Mouse (Mus musculus) forebrain, embryonic 15.5 days (tissue): ENCODE data around the gene Naa35. TPM values are rescaled to one million over a fixed set of nuclear protein-coding genes. Genes with fewer than 3 reads are reported as not detected.

Source experiments
- ATAC-seq: fragments of 200-750 bp; cut with Nextera tagmentation; replicated peaks from 2 replicates; pipeline ENCODE4 v1.8.0; 2017; ENCODE audit warnings: mild to moderate bottlenecking, moderate TSS enrichment, moderate library complexity
- H3K27ac ChIP-seq: fragments of 300-500 bp; sonication (generic); replicated peaks from 2 replicates; pipeline ENCODE4 v1.5.1; 2015; ENCODE audit warnings: mild to moderate bottlenecking, inconsistent platforms
- H3K27me3 ChIP-seq: fragments of 300-500 bp; sonication (generic); 2 replicates; pipeline ENCODE4 v1.6.1; 2015; ENCODE audit warnings: inconsistent platforms
- H3K36me3 ChIP-seq: fragments of 300-500 bp; sonication (generic); 2 replicates; pipeline ENCODE4 v1.6.1; 2015; ENCODE audit warnings: mild to moderate bottlenecking, inconsistent platforms
- H3K4me1 ChIP-seq: fragments of 300-500 bp; sonication (generic); 2 replicates; pipeline ENCODE4 v1.6.1; 2015; ENCODE audit warnings: inconsistent platforms
- H3K4me2 ChIP-seq: fragments of 300-500 bp; sonication (generic); replicated peaks from 2 replicates; pipeline ENCODE4 v1.6.1; 2015; ENCODE audit warnings: mild to moderate bottlenecking, inconsistent platforms
- H3K4me3 ChIP-seq: fragments of 300-500 bp; sonication (generic); 2 replicates; pipeline ENCODE4 v1.5.1; 2015; ENCODE audit warnings: mild to moderate bottlenecking, inconsistent platforms
- H3K9ac ChIP-seq: fragments of 300-500 bp; sonication (generic); replicated peaks from 2 replicates; pipeline ENCODE4 v1.6.1; 2015; ENCODE audit warnings: mild to moderate bottlenecking, inconsistent platforms
- H3K9me3 ChIP-seq: fragments of 300-500 bp; sonication (generic); 2 replicates; pipeline ENCODE4 v1.6.1; 2016; ENCODE audit warnings: inconsistent platforms
- WGBS: fragments of 180-500 bp; shearing (Covaris S2); methylation state at CpG from one replicate; pipeline ENCODE4 v1.1.7; 2015; ENCODE audit warnings: mixed read lengths; 5-methylcytosine and 5-hydroxymethylcytosine counted together
- polyA plus RNA-seq: library from polyadenylated mRNA; unstranded; fragments of >200 nt; fragmentation: Nextera tagmentation; extraction: Ambion mirVana; gene quantifications from 2 replicates; pipeline ENCODE4 v1.2.1, GENCODE M21; 2015

Gene Naa35
- polyA plus RNA-seq, 1 experiment from 2014 or later = 161 TPM

DNA sequence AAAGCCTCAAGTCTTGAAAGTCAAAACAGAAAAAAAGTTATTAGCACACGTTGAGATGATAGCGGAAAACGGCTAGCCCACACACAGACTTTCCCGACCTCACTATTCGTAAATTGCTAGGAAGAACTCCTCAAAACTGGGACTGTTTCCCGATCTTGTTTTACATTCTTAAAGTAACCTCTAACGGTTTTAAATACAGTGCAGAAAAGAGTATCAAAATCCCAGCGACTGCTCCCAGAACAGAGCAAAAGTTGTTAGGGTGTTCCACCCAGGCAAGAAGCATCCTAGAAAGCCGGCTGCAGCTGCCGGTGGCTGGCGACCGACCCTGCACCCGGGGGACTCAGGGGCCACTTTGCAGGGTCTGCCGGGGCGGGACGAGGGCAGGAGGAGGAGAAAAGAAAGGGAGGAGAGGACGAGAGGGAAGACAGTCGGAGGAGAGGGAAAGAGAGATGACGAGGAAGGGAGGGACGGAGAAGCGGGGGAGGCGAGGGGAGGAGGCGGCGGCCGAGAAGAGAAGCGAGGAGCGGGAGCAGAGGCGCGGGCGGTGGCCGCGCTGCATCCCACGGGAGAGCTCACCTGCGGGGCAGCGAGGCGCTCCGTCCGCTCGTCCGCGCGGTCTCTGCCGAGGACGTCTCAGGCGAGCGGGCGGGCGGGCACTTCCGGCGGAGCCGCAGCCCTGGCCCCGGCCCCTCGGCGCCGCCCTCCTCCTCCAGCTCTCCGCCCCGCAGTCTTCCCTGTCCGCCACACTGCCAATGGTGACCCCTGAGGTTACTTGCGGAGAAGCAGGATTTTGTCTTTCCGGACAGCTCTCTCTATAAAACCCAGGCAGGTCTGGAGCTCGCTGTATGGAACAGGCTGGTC is 90.3 kb downstream of the Naa35 start, which contains the start of gene Golm1:
Gene Golm1, minus strand, starts transcription at position 661 of the 861 bp plus-strand sequence.
- H3K4me2 ChIP-seq = peak within 1 kb of the TSS; percentile 80
- peak; percentile 75 for ATAC-seq
- peak within 1 kb of the TSS; percentile 88 for H3K27ac ChIP-seq
- H3K4me1 ChIP-seq = peaks cover 29% of the 10 kb centered on the region
- H3K36me3 ChIP-seq = no peaks in the 10 kb centered on the region
- under 1% methylated on average over 42 of the region's 61 CpGs for WGBS
- peak within 1 kb of the TSS; percentile 81 for H3K9ac ChIP-seq
- H3K9me3 ChIP-seq = no peaks in the 10 kb centered on the region
- peak within 1 kb of the TSS; percentile 72 for H3K4me3 ChIP-seq
- H3K27me3 ChIP-seq = no peaks in the 10 kb centered on the region

GRCm38 (mm10) chr13:59676316-59677229 is 91.5 kb downstream of the Naa35 start:
- Histone ChIP-seq H3K27ac (no peak overlapping the region), H3K27me3 (no peaks in the 10 kb centered on the region), H3K9me3 (no peaks in the 10 kb centered on the region), H3K9ac (no peak overlapping the region), H3K4me3 (no peak overlapping the region), H3K4me1 (peaks cover 27% of the 10 kb centered on the region), H3K4me2 (no peak overlapping the region), H3K36me3 (no peaks in the 10 kb centered on the region)
- WGBS = 82% methylated on average over 12 of the region's 12 CpGs
- ATAC-seq = no peak

GRCm38 (mm10) chr13:59679306-59679705 is 94.2 kb downstream of the Naa35 start:
- peaks cover 6% of the 10 kb centered on the region; the same call in 1 of the 2 replicates for H3K4me1 ChIP-seq
- H3K9me3 ChIP-seq = no peaks in the 10 kb centered on the region
- no peak overlapping the region for H3K27ac ChIP-seq
- no peak overlapping the region for H3K9ac ChIP-seq
- H3K27me3 ChIP-seq = no peaks in the 10 kb centered on the region
- WGBS = 64% methylated on average over 4 of the region's 4 CpGs
- H3K4me3 ChIP-seq = no peak overlapping the region
- no peaks in the 10 kb centered on the region for H3K36me3 ChIP-seq
- no peak for ATAC-seq
- no peak overlapping the region for H3K4me2 ChIP-seq

DNA sequence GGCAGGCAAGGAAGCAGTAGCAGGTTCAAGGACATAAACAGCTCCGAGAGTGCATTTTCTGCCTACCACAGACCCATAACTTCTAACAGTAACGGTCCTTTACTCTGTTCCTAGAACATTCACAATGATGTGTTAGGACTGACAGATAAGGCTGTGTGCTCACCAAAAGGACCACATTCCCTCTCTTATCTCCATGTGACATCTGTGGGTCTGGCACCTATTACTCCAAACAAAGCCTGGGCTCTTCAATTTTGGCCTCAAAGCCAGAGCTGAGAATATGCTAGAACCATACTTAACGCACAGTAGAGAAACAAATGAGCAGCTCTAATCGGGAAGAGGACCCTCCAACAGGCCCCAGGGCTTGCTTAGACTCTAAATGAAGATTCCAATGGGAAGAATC is 94.8 kb downstream of the Naa35 start:
- no peak overlapping the region for H3K27ac ChIP-seq
- H3K9ac ChIP-seq = no peak overlapping the region
- H3K27me3 ChIP-seq = no peaks in the 10 kb centered on the region
- no peak for ATAC-seq
- no peak overlapping the region for H3K4me3 ChIP-seq
- WGBS = 79% methylated on average over 4 of the region's 4 CpGs
- H3K9me3 ChIP-seq = no peaks in the 10 kb centered on the region
- no peaks in the 10 kb centered on the region for H3K36me3 ChIP-seq
- H3K4me1 ChIP-seq = 0 out of 2 replicates have a peak, but pooled peaks cover under 1% of the 10 kb centered on the region
- no peak overlapping the region for H3K4me2 ChIP-seq

GRCm38 (mm10) chr13:59682629-59683028 is 97.6 kb downstream of the Naa35 start:
- H3K27me3 ChIP-seq = no peaks in the 10 kb centered on the region
- no peaks in the 10 kb centered on the region for H3K36me3 ChIP-seq
- ATAC-seq = no peak
- no peak overlapping the region for H3K4me2 ChIP-seq
- H3K27ac ChIP-seq = no peak overlapping the region
- H3K4me1 ChIP-seq = no peaks in the 10 kb centered on the region
- H3K4me3 ChIP-seq = no peak overlapping the region
- no peaks in the 10 kb centered on the region for H3K9me3 ChIP-seq
- no peak overlapping the region for H3K9ac ChIP-seq
- WGBS = 45% methylated on average over 7 of the region's 7 CpGs

GRCm38 (mm10) chr13:59685236-59685635 is 100.2 kb downstream of the Naa35 start:
- no peaks in the 10 kb centered on the region for H3K27me3 ChIP-seq
- H3K4me1 ChIP-seq = no peaks in the 10 kb centered on the region
- H3K4me2 ChIP-seq = no peak overlapping the region
- H3K9me3 ChIP-seq = no peaks in the 10 kb centered on the region
- 82% methylated on average over 3 of the region's 3 CpGs for WGBS
- H3K9ac ChIP-seq = no peak overlapping the region
- H3K27ac ChIP-seq = no peak overlapping the region
- H3K36me3 ChIP-seq = no peaks in the 10 kb centered on the region
- H3K4me3 ChIP-seq = no peak overlapping the region
- ATAC-seq = no peak

Other genes starting within 250 kb of the Naa35 start
- gene Agtpbp1, start within 50 bp of the Naa35 start, polyA plus RNA-seq = 50.8 and 52.3 TPM in 2 replicates
- 48.2 and 48.6 TPM in 2 replicates for gene Golm1, start 90.6 kb downstream of the Naa35 start, polyA plus RNA-seq
- gene 4921517D22Rik, start 108.8 kb downstream of the Naa35 start, polyA plus RNA-seq = not detected in 2 replicates
- 0.15 and 0.29 TPM in 2 replicates for gene Spata31d1a, start 125.1 kb downstream of the Naa35 start, polyA plus RNA-seq
- not detected in 2 replicates for gene Spata31d1b, start 127.0 kb downstream of the Naa35 start, polyA plus RNA-seq
- not detected in 2 replicates for gene Spata31d1d, start 146.5 kb downstream of the Naa35 start, polyA plus RNA-seq
- gene 1700014D04Rik, start 161.5 kb downstream of the Naa35 start, polyA plus RNA-seq = 0.39 TPM in 1 of 2 replicates, not detected in the other
- gene Isca1, start 184.6 kb downstream of the Naa35 start, polyA plus RNA-seq = 129 and 146 TPM in 2 replicates
- not detected in 2 replicates for gene Gm49354, start 197.0 kb downstream of the Naa35 start, polyA plus RNA-seq
- gene Tut7, start 237.9 kb downstream of the Naa35 start, polyA plus RNA-seq = 54.9 and 58.9 TPM in 2 replicates